Mouse (Mus musculus) hindbrain, embryonic 10.5 days (tissue): ENCODE measurements around the gene Parp1. TPM values are rescaled to one million over a fixed set of nuclear protein-coding genes. Genes with fewer than 3 reads are reported as not detected.

Experiments
- DNase-seq: peaks from one replicate; pipeline ENCODE4 v3.0.0-alpha.2; 2017; ENCODE audit warnings: low spot score
- H3K27ac ChIP-seq: fragments of 300-500 bp; sonication (generic); 2 replicates; pipeline ENCODE4 v1.5.1; 2016; ENCODE audit warnings: mild to moderate bottlenecking, moderate library complexity
- H3K27me3 ChIP-seq: fragments of 300-500 bp; sonication (generic); 2 replicates; pipeline ENCODE4 v1.6.1; 2016; ENCODE audit warnings: mild to moderate bottlenecking; ENCODE audit not compliant: poor library complexity, insufficient read depth, severe bottlenecking
- H3K36me3 ChIP-seq: fragments of 300-500 bp; sonication (generic); 2 replicates; pipeline ENCODE4 v1.6.1; 2016; ENCODE audit warnings: mild to moderate bottlenecking, moderate library complexity
- H3K4me1 ChIP-seq: fragments of 300-500 bp; sonication (generic); replicated peaks from 2 replicates; pipeline ENCODE4 v1.6.1; 2016; ENCODE audit warnings: mild to moderate bottlenecking
- H3K4me3 ChIP-seq: fragments of 300-500 bp; sonication (generic); 2 replicates; pipeline ENCODE4 v1.5.1; 2016; ENCODE audit warnings: mild to moderate bottlenecking, moderate library complexity
- H3K9me3 ChIP-seq: fragments of 300-500 bp; sonication (generic); 2 replicates; pipeline ENCODE4 v1.6.1; 2016; ENCODE audit warnings: mild to moderate bottlenecking, moderate library complexity
- WGBS: fragments of 180-500 bp; shearing (Covaris S2); methylation state at CpG from one replicate; pipeline ENCODE4 v1.1.7; 2016; 5-methylcytosine and 5-hydroxymethylcytosine counted together
- polyA plus RNA-seq: library from polyadenylated mRNA; unstranded; fragments of >200 nt; fragmentation: Nextera tagmentation; extraction: Ambion mirVana; gene quantifications from 2 replicates; pipeline ENCODE4 v1.2.1, GENCODE M21; 2016

The Parp1 gene
- polyA plus RNA-seq, 1 experiment from 2014 or later: 232 TPM

- H3K36me3 ChIP-seq: no peaks in the 10 kb centered on the region
- H3K9me3 ChIP-seq: no peaks in the 10 kb centered on the region
- H3K27me3 ChIP-seq: peaks cover 42% of the 10 kb centered on the region
- 81% methylated on average over 4 of the region's 4 CpGs for WGBS
- no peak overlapping the region for H3K27ac ChIP-seq
- DNase-seq: no peak
- H3K4me3 ChIP-seq: no peak overlapping the region
- peaks cover 41% of the 10 kb centered on the region for H3K4me1 ChIP-seq
These were observed 22.7 kb upstream of the Parp1 start for GRCm38 (mm10) chr1:180545918-180546545.

GRCm38 (mm10) chr1:180546798-180547750, 21.6 kb upstream of the Parp1 start:
- WGBS: 43% methylated on average over 13 of the region's 13 CpGs
- DNase-seq: no peak
- H3K36me3 ChIP-seq: no peaks in the 10 kb centered on the region
- peaks cover 40% of the 10 kb centered on the region for H3K27me3 ChIP-seq
- H3K4me1 ChIP-seq: peaks cover 30% of the 10 kb centered on the region
- H3K9me3 ChIP-seq: no peaks in the 10 kb centered on the region
- peak overlapping the region; percentile 38 for H3K4me3 ChIP-seq
- H3K27ac ChIP-seq: peak overlapping the region; percentile 73

DNA sequence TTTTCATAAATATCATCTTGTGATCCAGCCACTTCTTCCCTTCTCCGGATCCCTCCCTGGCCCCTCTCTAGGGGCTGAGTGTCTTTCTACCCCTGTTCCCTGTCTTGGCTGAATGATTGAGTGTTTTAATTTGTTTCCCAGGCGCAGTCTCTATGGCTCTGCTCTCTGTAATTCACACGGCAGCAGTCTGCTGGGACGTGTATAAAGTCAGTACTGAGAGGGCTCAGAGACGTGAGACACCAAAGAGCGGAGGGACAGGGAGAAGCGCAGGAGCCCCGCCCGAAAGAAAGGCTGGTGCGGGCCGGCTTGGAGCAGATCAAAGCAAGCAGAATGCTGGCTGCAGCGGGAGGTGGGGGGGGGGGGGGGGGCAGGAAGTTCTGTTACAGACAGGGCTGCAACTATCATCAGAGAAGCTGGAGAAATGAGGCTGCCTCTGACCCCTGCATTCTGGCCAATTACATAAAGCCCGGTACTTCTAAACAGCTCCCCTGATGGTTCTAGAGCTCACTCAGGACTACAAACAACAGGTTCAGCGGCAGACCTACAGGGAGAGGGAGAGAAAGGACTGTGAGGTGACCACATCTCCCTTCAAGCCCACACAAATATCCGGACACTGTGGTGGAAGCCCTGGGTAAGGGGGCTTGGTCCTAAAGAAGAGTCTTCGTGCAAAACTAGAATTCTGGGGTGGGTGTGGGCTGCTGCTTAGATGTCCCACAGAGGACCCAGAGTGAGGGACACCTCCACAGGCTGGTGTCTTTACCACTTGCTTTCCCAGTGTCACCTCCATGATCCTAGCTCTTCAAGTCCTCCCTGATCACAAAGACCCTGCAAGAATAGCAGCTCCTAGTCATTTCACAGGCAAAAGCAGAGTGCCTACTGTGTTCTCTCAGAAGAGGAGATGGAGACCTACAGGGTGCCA, 20.7 kb upstream of the Parp1 start:
- WGBS: 1% methylated on average over 16 of the region's 16 CpGs
- no peaks in the 10 kb centered on the region for H3K36me3 ChIP-seq
- DNase-seq: peak; percentile 54

GRCm38 (mm10) chr1:180549539-180550308, 19.0 kb upstream of the Parp1 start:
- 71% methylated on average over 7 of the region's 7 CpGs for WGBS
- H3K27me3 ChIP-seq: peaks cover 40% of the 10 kb centered on the region
- H3K4me3 ChIP-seq: no peak overlapping the region
- H3K9me3 ChIP-seq: no peaks in the 10 kb centered on the region
- peak overlapping the region; percentile 23; the same call in 1 of the 2 replicates for H3K27ac ChIP-seq
- H3K4me1 ChIP-seq: peaks cover 28% of the 10 kb centered on the region
- no peak for DNase-seq
- no peaks in the 10 kb centered on the region for H3K36me3 ChIP-seq

More for the DNA sequence above, 20.7 kb upstream of the Parp1 start:
- peak overlapping the region; percentile 73 for H3K27ac ChIP-seq
- H3K4me1 ChIP-seq: peaks cover 28% of the 10 kb centered on the region
- peak overlapping the region; percentile 38 for H3K4me3 ChIP-seq
- H3K9me3 ChIP-seq: no peaks in the 10 kb centered on the region
- peaks cover 40% of the 10 kb centered on the region for H3K27me3 ChIP-seq

DNA sequence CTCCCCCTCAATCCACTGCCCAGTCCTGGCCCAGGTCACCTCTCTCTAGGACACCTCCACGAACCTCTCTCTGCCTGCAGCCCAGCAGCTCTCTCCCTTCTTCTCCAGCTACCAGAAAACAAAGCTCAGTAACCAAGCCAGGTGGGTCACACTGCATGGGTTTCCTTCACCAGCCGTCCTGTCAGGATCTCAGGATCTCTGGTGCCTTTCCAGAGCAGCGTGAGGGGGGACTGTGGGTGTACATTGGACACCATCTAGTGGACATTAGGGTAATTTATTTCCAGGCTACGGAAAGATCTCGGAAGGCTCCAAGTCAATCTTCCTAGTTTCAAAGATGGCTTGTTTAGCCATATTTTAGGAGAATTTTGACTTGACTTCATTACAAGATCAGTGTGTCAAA, 18.0 kb upstream of the Parp1 start:
- H3K27ac ChIP-seq: no peak overlapping the region
- H3K36me3 ChIP-seq: no peaks in the 10 kb centered on the region
- peaks cover 40% of the 10 kb centered on the region for H3K27me3 ChIP-seq
- H3K9me3 ChIP-seq: no peaks in the 10 kb centered on the region
- peak; percentile 44 for DNase-seq
- peaks cover 28% of the 10 kb centered on the region for H3K4me1 ChIP-seq
- WGBS: 19% methylated on average over 5 of the region's 5 CpGs
- no peak overlapping the region for H3K4me3 ChIP-seq

DNA sequence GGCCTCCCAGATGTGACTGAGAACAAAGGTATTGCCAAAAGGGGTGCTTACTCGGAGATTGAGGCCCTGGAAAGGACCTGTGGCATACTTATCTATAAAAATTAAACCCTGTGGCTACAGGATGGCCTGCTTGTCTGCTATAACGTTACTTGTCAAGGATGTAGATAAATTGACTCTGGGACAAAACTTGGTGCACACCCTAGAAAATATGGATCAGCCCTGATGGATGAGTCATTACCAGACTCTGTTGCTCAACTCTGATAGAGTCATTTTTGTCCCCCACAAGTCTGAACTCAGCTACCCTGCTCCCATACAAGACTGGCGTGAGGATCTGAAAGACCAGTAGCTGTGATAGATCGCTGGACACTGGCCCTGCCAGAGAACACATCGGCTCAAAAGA, 11.8 kb upstream of the Parp1 start:
- Histone ChIP-seq H3K27me3 (no peaks in the 10 kb centered on the region), H3K4me1 (0 out of 2 replicates have a peak, but pooled peaks cover 6% of the 10 kb centered on the region), H3K9me3 (no peaks in the 10 kb centered on the region), H3K4me3 (no peak overlapping the region), H3K36me3 (no peaks in the 10 kb centered on the region), H3K27ac (no peak overlapping the region)
- 86% methylated on average over 5 of the region's 5 CpGs for WGBS
- no peak for DNase-seq

DNA sequence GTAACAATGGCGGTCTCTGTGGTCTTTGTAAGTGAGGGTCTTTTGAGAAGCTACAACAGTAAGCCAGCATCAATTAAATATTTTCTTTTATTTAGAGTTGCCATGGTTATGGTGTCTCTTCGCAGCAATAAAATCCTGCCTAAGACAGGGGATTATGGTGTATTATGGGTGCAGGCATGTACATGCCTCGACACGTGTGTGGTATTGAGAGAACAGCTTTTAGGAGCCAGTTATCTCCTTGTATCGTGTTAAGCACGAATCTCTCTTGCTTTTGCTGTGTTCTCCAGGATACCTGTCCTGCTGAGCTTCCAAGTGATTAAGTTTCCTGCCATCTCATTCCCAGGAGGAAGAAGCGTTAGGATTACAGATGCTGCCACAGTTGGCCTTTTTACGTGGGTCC, 9.3 kb upstream of the Parp1 start:
- Histone ChIP-seq H3K9me3 (no peaks in the 10 kb centered on the region), H3K36me3 (no peaks in the 10 kb centered on the region), H3K27me3 (no peaks in the 10 kb centered on the region), H3K4me3 (no peak overlapping the region), H3K27ac (no peak overlapping the region), H3K4me1 (0 out of 2 replicates have a peak, but pooled peaks cover 6% of the 10 kb centered on the region)
- 81% methylated on average over 8 of the region's 8 CpGs for WGBS
- DNase-seq: no peak

DNA sequence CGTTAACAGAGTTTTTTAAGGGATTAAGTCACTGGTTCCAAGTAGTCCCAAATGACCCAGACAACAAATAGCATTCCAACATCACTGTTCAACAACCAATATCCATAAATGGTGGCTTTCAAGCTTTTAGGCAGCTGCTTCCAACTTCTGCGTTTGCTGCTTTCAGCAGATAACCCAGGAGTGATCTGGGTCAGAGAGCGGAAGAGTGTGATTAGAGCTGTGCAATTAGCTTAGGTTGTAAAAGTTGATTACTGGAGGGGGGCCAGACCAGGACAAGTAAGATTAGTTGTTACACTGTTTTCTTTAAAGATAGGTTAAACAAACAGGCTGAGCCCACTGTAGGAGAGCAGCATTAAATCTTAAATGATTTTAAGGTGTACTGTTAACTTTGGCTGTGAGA, 7.5 kb upstream of the Parp1 start:
- H3K4me1 ChIP-seq: 0 out of 2 replicates have a peak, but pooled peaks cover 6% of the 10 kb centered on the region
- no peaks in the 10 kb centered on the region for H3K9me3 ChIP-seq
- H3K27me3 ChIP-seq: no peaks in the 10 kb centered on the region
- H3K36me3 ChIP-seq: no peaks in the 10 kb centered on the region
- 83% methylated on average over 3 of the region's 3 CpGs for WGBS
- no peak overlapping the region for H3K4me3 ChIP-seq
- no peak for DNase-seq
- H3K27ac ChIP-seq: no peak overlapping the region

GRCm38 (mm10) chr1:180564885-180565284, 3.8 kb upstream of the Parp1 start:
- 81% methylated on average over 5 of the region's 5 CpGs for WGBS

GRCm38 (mm10) chr1:180567761-180568160, 963 bp upstream of the Parp1 start:
- WGBS: 81% methylated on average over 4 of the region's 4 CpGs
- Histone ChIP-seq H3K9me3 (no peaks in the 10 kb centered on the region; the same call in 1 of the 2 replicates), H3K27me3 (no peaks in the 10 kb centered on the region), H3K36me3 (peaks cover 16% of the 10 kb centered on the region), H3K4me1 (peaks cover 28% of the 10 kb centered on the region), H3K4me3 (no peak overlapping the region), H3K27ac (0 out of 2 replicates have a peak overlapping the region, but pooled peaks have one; percentile 45)
- no peak for DNase-seq

More at GRCm38 (mm10) chr1:180564885-180565284, 3.8 kb upstream of the Parp1 start:
- peaks cover 7% of the 10 kb centered on the region for H3K4me1 ChIP-seq
- H3K9me3 ChIP-seq: no peaks in the 10 kb centered on the region
- H3K36me3 ChIP-seq: no peaks in the 10 kb centered on the region
- no peak overlapping the region for H3K27ac ChIP-seq
- no peak overlapping the region for H3K4me3 ChIP-seq
- no peak for DNase-seq
- H3K27me3 ChIP-seq: no peaks in the 10 kb centered on the region

- DNase-seq: no peak
- Histone ChIP-seq H3K4me1 (peaks cover 28% of the 10 kb centered on the region), H3K36me3 (peaks cover 21% of the 10 kb centered on the region), H3K27ac (peak overlapping the region; percentile 96), H3K9me3 (peaks cover under 1% of the 10 kb centered on the region; the same call in 1 of the 2 replicates), H3K27me3 (no peaks in the 10 kb centered on the region), H3K4me3 (peak overlapping the region; percentile 96)
- 42% methylated on average over 7 of the region's 7 CpGs for WGBS
These were observed 476 bp upstream of the Parp1 start for GRCm38 (mm10) chr1:180568248-180568647.
